Mouse (Mus musculus): ENCODE measurements at regions not wholly inside any gene's neighbourhood (a gene's known extent, or its start where the extent isn't known, plus 50 kb on each side); places are given as distances from the start of the nearest gene placed in this dataset.

DNA sequence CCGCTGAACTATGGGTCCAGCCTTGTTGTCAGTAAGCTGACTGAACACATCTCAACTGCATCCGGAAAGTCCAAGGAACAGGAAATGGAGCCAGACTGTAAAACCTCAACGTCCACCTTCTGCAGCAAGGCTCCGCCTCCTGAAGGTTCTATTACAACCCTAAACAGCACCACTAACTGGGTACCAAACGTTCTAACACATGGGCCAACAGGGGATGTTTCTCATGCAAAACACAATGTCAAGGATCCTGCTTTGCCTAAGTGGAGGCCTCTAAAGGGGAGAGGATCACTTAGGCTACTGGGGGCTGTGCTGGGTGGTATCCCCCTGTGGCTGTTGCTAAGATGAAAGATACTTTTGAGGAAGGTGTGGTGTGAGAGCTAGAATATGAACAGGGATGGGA lies 51.0 kb upstream of the Stt3b start:
- DNase-seq (ENCODE audit: low spot score in 2 of 2): no peak

DNA sequence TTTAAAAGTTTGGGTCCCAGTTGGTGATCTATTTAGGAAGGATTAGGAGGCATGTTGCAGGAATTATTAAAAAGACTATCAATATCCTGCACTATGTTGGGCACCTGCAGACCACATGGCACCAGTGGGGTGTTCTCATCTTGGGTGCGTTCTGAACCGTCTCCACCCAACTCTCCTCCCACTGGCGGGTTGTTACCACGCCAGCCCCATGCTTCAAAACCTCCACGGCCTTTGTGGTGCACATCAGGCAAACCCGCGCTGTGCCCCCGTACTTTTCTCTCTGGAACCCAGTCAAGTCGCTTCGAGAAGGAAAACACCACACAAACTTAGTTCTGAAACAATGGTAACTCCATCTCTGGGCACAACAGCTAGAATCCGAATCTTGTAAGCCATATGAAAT lies 51.7 kb upstream of the Stt3b start:
- no peak for DNase-seq (ENCODE audit: low spot score in 2 of 2)

DNA sequence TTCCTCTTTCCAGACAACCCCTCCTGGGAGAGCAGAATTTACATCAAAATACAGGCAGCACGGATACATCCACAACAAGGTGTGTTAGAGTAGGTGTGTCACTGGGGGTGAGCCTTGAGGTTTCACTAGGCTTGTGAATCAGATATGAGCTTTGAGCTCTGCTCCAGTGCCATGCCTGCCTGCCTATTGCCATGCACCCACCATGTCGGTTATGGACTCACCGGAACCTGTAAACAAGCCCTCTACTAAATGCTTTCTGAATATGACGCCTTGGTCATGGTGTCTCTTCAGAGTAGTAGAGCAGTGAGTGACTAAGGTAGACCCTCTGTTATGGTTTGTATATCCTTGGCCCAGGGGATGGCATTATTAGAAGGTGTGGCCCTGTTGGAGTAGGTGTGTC lies 52.3 kb upstream of the Stt3b start:
- no peak for DNase-seq (ENCODE audit: low spot score in 2 of 2)

DNA sequence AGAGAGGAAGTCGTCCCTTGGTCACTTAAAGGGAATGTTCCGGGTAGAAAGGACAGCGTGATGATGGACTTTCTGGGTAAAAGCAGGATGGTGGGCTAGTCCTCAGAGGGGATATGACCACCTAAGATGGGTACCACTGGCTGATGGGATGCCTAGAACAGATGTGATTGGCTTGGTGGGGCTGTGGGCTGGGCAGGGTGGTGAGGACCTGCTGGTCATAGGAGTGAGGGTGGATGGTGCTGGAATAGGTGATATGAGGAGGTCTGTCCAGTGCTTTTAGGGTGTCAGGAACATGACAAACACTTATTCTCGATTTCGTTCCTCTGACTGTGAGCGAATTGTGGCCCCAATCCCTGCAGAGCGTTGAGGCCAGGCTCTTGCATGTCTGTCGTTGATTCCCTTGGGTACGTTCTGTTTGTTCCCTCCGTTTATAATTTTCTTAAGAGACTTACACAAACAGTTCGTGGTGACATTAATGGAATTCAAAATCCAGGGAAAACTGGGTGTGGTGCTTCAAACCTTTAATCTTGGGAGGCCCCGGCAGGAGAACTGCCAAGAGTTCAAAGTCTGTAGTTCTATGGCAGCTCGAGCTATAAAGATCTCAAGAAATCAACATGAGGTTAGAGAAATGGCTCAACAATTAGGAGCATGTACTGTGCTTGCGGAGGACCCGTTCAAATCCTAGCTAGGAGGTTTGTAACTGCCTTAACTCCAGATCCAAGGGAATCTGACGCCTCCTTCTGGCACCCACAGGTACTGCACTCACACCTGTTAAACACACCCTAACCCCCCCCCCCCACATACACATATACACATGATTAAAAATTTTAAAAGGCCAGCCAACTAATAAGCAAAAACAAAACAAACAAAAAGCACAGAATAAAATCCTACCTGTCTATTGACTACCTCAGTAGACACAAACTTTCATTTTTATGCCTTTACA lies 55.0 kb upstream of the Stt3b start:
- no peak for DNase-seq (ENCODE audit: low spot score in 2 of 2)

DNA sequence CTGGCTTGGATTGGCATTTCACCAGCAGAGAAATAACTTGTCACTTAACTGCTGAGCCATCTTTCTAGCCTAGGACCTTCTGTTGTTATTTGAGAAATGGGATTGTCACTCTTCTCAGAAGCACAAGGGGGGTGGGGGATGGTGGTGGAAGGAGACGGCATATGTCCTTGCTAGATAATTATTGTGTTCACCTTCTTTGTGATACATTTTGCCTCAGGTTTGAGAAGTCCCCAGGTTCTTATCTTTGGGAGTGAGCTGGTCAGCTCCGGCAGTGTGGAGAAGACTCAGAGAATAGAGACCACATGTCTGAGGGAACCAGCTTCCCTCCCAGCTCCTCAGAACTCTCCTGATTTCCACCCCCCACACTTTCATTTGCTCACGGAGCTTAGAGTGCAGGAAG lies 57.6 kb upstream of the Stt3b start:
- DNase-seq (ENCODE audit: low spot score in 2 of 2): no peak

DNA sequence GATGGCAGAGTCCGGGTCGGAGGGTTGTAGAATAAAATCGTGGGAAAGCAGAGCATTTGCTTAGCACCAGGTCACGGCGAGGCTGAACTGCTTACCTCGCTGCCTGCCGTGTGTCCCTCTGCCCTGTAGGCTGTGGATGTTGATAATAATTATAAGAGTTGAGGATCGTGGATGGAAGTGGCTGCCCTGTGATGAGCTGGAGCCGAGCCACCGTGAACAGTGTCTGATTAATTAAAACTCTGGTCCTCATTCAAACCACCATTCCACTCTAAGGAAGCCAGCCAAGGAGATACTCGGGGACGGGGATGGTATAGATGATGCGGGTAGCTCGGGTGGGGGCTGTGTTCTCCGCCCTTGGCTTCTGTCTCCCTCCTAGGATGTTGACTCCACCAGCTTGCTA lies 70.1 kb upstream of the Stt3b start:
- DNase-seq (ENCODE audit: low spot score in 2 of 2): no peak

DNA sequence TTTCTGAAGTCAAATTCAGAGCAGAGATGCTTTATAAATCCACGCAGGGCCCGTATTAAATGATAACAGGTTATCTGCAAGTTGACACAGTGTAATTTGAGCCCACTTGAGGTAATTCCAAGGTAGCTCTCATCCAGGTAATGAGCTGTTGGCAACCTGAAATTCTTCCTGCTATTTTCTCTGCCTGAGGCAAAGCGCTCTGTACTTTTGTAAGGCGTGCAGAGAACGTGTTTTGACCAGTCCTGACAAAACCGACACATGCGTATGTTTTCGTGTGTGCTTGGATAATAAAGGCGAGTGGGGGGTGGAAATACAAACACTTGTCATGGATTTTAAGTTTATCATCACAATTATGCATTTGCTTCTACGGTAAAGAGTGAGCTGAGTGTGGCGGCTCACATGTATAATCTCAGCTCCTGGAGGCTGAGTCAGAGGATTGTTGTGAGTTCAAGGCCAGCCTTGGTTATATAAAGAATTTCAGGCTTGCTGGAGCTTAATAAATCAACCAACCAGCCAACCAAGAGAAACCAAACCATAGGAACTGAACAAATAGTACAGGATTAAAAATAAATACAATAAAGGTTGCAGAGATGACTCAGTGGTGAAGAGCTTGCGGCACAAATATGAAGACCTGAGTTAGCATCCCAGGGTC lies 72.7 kb upstream of the Stt3b start:
- DNase-seq (ENCODE audit: low spot score in 2 of 2): no peak

DNA sequence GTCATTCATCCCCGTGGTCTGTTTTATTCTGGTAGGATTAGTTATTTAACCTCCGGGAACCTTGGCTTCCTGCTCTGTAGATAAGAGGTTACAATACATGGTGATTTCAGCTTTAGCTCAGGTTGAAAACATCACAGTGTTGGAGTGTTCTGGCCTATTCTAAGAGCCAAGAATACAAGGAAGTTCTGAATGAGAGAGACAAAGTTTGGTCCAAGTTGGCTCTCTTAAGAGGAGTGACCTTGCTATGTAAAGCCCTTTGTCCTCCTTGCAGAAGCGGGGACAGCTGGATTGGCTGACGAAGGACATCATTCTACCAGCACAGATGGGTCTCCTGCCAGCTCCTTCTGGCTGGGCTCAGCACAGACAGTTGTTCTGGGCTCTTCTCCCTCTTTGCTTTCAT lies 73.7 kb upstream of the Stt3b start:
- DNase-seq (ENCODE audit: low spot score in 2 of 2): no peak

DNA sequence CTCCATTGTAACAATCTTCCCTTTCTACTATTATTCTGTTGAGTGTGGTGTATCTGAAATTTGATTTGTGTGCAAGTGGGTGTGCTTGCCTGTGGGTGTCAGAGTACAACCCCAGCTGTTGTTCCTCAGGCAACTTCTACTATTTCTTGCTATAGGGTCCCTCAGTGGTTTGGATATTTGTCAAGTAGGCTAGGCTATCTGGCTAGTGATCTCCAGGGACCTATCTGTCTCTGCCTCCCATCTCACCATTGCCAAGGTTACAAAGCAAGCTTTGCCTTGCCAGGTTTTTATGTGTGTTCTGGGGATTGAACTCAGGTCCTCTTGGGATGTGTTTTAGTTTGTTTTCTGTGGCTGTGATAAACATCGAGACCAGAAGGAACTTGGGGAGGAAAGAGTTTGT lies 74.1 kb upstream of the Stt3b start:
- no peak for DNase-seq (ENCODE audit: low spot score in 2 of 2)

DNA sequence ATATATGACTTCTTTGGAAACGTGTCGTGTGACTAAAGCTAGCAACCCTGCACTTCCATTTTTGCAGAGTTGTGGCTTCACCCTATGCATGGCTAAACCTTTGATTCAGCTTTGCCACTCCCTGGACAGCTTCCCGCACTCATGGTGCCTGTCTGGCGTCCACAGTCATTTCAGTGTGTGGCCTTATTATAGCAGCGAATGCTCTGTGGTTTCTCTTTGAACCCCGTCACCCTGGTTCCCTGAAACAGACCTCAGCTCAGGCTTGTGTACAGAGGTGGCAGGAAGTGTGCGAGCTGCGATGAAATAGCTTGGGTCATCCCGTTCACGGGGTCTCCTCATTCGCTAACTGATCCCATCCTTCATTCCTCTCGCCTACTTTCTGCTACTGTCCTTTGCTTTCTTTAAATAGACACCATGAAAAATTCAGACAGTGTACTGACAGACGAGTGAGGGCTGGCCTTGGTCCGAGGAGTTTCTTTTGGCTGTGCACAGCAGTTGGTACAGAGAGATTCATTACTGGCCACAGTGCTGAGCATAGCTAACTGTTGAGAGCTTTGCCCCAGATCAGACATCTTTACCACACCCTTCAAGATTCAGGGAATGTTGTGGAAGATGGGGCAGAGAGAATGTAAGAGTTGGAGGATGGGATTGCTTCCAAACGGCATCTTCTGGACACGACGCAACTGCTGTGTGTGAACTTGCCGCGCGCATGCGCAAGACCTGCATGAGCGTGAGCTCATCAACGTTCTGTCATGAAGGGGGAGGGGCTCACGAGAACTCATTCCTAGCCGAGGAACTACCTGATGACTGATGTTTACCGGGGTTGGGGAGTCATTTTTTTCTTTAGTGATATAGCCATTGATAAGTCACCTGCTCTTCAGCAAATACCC lies 77.5 kb upstream of the Stt3b start:
- no peak for DNase-seq (ENCODE audit: low spot score in 2 of 2)

DNA sequence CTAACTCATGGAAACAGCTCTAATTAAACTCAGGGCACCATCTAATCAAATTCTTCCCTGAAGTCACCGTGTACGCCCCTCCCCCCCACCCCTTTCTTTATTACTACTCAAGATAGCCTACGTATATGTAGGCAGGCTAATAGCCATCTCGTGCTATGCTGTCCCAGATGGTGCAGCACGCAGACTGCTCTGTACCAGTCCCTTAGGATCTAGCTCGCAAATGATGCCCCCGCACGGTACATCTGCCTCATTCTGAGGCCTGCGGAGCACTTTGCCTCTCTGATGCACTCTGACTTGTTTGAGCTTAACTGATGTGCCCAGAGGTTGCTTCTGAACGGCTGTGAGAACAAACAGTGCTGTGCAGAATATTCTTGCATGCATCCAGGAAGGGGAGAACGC lies 78.1 kb upstream of the Stt3b start:
- no peak for DNase-seq (ENCODE audit: low spot score in 2 of 2)

DNA sequence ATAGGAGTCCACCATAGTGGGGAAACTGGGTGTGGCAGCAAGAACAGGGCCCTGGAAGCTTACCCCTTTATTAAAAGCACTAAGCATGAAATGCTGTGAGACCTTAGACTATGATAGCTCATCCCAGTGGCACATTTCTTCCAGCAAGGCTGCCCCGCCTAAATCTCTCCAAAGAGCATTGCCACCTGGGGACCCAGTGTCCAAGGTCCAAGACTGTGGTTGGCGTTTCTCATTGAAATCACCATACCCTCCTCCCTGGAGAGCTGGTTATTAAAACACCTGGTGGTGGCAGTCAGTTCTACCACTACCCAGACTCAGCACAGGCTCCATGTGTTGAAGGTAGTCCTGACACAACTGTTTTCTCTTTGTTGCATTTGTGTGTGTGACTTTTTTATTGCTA lies 78.9 kb upstream of the Stt3b start:
- DNase-seq (ENCODE audit: low spot score in 2 of 2): no peak

DNA sequence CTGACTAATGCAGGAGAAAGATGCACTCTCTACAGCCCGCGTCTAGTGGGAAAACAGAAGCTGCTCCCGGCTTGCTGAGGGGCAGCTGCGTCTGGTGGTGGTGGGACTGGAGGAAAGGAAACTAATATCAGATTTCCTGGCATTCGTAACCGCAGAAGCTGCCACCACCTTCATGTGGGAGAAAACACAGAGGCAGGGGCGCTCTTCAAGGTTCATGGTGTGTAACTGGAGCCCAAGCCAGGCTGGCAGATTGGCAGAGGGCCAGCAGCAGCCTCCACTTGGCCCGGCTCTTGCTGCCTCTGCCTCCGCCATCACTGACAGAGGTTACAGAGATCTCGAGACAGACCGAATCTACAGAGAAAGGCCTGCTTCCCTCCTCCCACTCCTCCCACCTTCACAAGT lies 80.7 kb upstream of the Stt3b start:
- DNase-seq (ENCODE audit: low spot score in 2 of 2): no peak

DNA sequence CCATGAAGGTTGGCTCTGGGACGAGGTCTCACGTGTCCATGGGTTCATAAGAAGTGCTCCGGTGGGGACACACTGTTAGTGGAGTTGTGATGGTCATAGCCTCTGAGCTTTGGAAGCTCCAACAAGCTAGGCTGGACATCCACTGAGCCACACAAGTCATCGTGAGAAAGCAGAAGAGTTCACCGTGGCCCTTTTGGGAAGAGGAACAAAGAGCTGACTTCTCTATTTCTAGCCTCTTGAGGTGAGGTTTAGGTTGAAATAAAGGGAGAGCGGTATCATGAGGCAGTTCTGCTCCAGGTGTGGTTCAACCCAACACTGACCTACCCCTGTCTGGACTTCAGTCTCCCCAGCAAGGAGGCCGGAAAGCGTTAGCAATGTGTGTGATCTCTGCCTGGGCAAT lies 85.3 kb upstream of the Stt3b start:
- no peak for DNase-seq (ENCODE audit: low spot score in 2 of 2)

DNA sequence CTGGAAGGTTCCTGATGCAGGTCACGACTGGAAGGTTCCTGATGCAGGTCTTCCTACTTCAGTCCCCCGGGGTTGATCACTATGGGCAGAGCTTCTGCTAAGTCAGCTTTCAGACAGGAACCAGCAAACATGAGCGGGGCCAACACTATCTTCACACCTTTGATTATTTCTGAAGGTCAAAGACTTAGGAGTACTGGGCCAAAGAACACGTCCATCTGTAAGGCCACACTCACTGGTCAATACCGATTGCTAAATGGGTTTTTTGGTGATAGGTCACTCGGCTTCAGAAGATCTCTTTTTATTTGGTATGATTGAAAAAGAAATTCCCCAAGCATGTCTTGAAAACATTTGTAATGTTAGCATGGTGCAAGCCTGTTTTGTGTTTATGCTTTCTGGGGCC lies 90.2 kb upstream of the Stt3b start:
- no peak for DNase-seq (ENCODE audit: low spot score in 2 of 2)

DNA sequence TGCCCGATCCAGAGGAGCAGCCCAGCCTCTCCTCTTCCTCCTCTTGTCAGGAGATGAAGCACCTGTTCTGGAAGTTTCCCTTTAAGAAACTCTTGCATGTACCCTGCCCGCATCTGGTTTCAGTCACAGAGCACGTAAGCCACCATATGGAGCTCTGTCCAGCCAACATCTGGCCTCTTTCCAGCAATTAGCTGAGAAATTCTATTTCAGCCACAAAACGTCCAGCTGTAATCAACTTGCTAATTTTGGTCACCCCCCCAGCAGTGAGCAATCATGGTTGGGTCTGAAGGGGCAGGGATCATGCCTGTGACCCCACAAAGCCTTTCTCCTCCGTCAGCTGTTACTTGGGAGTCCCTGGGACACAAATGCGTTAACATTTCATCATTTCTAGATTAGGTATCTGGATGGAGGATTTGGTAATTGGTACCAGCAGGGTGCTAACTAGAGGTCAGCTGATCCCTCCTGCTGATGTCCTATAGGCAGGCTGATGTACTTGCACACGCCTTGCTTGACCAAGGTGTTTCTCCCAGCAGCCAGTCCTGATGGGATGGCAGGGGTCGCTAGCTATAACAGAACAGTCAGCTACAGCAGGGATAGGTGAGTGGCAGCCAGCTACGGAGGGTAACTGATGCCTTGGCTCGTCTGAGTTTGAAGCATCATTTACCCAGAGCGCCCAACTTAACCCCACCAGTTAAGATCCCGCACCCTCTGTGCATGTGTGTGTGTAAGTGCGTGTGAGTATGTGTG lies 91.4 kb upstream of the Stt3b start:
- no peak for DNase-seq (ENCODE audit: low spot score in 2 of 2)

DNA sequence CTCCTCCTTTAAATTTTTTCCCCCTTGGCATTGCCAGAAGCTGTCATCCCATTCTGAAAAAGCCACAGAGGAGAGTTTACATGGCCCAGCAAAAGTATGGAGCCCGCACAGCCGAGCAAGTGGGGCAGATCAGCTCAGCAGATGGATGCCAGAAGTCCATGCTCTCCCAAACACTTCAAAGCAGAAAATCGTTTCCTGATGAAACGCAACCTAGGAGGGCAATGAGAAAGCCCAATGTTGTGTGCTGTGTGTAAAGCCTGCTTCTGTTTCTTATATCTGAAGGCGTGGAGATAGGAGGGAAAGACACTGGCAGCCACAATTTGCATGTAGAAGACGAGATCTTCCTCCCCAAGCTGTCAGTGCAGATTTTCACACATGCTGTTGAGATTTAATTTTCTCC lies 92.4 kb upstream of the Stt3b start:
- DNase-seq (ENCODE audit: low spot score in 2 of 2): no peak

DNA sequence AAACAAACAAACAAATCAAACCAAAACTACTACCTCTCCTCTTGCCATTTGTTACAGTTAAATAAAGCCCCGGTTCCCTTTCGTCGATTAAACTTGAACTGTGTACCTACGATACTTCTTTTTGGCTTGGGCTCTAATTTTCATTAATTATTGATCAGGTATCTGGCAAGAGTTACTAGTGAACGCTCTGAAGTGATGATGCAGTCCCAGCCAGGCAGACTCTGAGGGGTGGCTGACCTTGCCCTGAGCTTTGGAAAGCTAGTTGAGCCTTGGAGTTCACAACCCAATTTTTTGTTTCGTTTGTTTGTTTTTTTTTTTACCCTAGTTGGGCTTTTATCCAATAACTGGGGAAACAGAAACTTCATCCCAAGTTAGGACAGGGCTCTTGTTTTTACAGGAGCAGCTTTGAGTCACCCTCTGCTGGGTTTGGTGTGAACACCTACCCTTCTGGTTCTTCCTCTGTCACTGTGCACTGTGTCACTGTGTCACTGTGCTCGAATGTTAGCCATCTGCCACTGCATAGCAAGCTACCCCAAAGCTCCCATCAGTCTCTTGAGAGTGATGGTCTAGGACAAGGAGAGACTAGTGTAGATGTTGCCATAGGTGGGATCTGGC lies 93.2 kb upstream of the Stt3b start:
- DNase-seq (ENCODE audit: low spot score in 2 of 2): no peak

DNA sequence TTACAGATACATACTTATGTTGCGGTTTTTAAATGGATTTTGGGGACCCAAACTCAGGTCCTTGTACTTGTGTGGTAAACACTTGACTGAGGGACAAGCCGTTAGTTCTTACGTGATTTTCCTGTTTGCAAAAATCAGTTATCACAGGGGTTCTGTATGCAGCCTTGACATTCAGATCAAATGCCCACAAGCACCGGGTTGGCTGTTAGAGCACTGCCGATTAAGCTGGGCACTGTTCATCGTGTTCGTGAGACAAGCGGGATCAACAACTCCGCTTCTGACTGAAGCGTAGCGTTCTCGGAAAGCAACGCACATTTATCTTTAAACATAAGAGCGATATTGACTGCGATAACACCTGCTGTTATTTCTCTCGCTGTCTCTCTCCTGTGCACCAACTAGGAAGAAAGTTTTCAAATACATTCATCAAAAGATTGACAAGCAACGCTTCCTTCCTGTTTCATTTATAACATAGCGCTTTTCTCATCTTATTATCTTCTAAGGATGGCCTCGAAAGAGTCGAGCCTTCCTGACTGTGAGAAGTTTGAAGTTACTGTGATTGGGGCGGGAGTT lies 97.8 kb upstream of the Stt3b start:
- no peak for DNase-seq (ENCODE audit: low spot score in 2 of 2)

DNA sequence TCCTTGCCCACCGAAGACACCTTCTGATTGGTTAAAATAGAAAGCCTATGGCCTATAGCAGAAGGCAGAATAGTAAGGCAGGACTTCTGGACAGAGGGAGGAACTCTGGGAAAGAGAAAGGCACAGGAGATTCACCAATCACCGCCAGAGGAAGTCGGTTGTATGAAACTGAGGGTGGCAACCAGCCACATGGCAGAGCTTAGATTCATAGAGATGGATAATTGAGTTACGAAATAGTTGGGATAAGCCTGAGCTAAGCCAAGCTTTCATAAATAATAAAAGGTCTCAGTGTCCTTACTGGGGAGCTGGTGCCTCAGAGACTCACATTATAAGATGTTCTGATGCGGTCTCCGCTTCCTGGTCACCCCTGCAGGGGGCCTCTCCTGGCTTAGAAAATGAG lies 98.7 kb upstream of the Stt3b start:
- DNase-seq (ENCODE audit: low spot score in 2 of 2): no peak

DNA sequence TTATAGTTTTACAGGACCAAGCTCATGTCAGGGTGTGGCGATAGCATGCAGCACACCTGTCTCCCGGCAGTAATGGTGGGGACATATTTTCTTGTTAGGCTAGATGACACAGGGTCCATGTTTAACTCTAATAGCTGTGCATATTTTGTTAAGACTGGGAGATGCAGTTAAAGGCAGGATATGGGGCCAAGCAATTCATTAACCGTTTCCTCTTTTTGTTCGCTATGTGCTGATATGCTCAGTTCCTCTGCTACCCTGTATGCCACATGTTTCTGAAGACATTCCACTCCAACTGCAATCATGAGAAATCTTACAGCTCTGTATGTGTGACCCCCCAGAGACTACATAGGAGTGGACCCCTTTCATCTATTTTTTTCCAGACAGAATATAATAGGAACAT lies 104.0 kb upstream of the Stt3b start:
- no peak for DNase-seq (ENCODE audit: low spot score in 2 of 2)

Measured in spleen, postnatal 14 days (tissue).